Mouse (Mus musculus) CH12.LX (cell line): ENCODE measurements around the gene Sema5b.

ENCODE experiments used
- POLR2A ChIP-seq: IDR thresholded peaks from 2 replicates; pipeline ENCODE4 v1.6.1; 2011; ENCODE audit warnings: low read depth, mild to moderate bottlenecking, improper control_type of control experiment, low read length
- POLR2AphosphoS2 ChIP-seq: IDR thresholded peaks from 2 replicates; pipeline ENCODE4 v1.6.1; 2011; ENCODE audit warnings: low read depth, low read length, improper control_type of control experiment
- RCOR1 ChIP-seq: conservative IDR thresholded peaks from 2 replicates; pipeline ENCODE4 v1.6.1; 2012; ENCODE audit warnings: low read depth, mild to moderate bottlenecking, inconsistent platforms, low read length, improper control_type of control experiment

DNA sequence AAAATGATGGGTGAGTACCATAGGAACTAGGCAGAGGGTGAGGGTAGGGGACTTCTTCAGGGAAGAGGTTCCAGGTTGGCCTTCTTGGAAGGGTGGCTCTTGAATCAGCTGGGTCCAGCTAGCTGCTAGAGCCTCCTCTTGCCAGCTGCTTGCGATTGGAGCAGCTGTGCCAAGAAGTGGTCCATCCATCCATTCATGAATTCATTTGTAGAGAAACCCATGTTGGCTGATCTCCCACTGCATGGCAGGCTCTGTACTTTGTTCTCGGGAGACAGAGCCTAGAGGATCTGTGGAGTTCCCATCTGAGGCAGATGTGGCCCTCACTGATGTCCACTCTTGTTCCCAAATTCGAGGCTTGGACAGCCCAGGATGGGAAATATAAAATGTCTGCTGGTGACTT is 66.3 kb downstream of the Sema5b start:
- TF ChIP-seq POLR2A (no peak), RCOR1 (no peak), POLR2AphosphoS2 (no peak)
